Mouse (Mus musculus) layer of hippocampus, adult 6 months (tissue): ENCODE measurements around the gene G430095P16Rik. TPM values are rescaled to one million over a fixed set of nuclear protein-coding genes. Genes with fewer than 3 reads are reported as not detected.

Experiments used
- long read RNA-seq, 2 experiments: library from polyadenylated mRNA; unstranded; transcript quantifications; one replicate each; pipeline ENCODE4 v2.0.0; 2019 to 2020
- polyA plus RNA-seq: library from polyadenylated mRNA; unstranded; fragments of <200 nt; fragmentation: Nextera tagmentation; gene quantifications from 2 replicates; pipeline ENCODE4 v1.2.3, GENCODE M21; 2021

Gene G430095P16Rik
- 0.44 and 0.90 TPM in 2 replicates for polyA plus RNA-seq
- long read RNA-seq, experiment 1 = 0 reads
- long read RNA-seq, experiment 2 = 0 reads

GRCm38 (mm10) chr8:84722850-84723570 lies at the start of gene G430095P16Rik:
TSS of gene G430095P16Rik (plus strand) at chr8:84723007.

GRCm38 (mm10) chr8:84686191-84687002 lies 36.4 kb upstream of the G430095P16Rik start, which contains the start of gene Trmt1:
TSS of gene Trmt1 (plus strand) at chr8:84686307.

GRCm38 (mm10) chr8:84687705-84688100 lies 35.1 kb upstream of the G430095P16Rik start, which contains the start of gene Nacc1:
TSS of gene Nacc1 (minus strand) at chr8:84687862.

GRCm38 (mm10) chr8:84700941-84701911 lies 21.6 kb upstream of the G430095P16Rik start, which contains the start of gene Lyl1:
TSS of gene Lyl1 (plus strand) at chr8:84701457.

Other genes with a start within 250 kb of the G430095P16Rik start
- 23.2 and 26.5 TPM in 2 replicates for gene Ier2, start 60.2 kb upstream of the G430095P16Rik start, polyA plus RNA-seq
- 54.1 and 61.6 TPM in 2 replicates for gene Trmt1, start 36.7 kb upstream of the G430095P16Rik start, polyA plus RNA-seq
- gene Nacc1, start 35.1 kb upstream of the G430095P16Rik start, polyA plus RNA-seq = 6.5 and 6.8 TPM in 2 replicates
- 1.7 and 2.2 TPM in 2 replicates for gene Lyl1, start 21.6 kb upstream of the G430095P16Rik start, polyA plus RNA-seq
- gene Nfix, start 77.3 kb downstream of the G430095P16Rik start, polyA plus RNA-seq = 211 and 265 TPM in 2 replicates
- 14.6 and 16.6 TPM in 2 replicates for gene Dand5, start 99.8 kb downstream of the G430095P16Rik start, polyA plus RNA-seq
- gene Gadd45gip1, start 108.5 kb downstream of the G430095P16Rik start, polyA plus RNA-seq = 36.3 and 37.5 TPM in 2 replicates
- 132 and 159 TPM in 2 replicates for gene Rad23a, start 117.7 kb downstream of the G430095P16Rik start, polyA plus RNA-seq
- gene Calr, start 123.9 kb downstream of the G430095P16Rik start, polyA plus RNA-seq = 92.3 and 126 TPM in 2 replicates
- gene Farsa, start 134.0 kb downstream of the G430095P16Rik start, polyA plus RNA-seq = 21.3 and 22.2 TPM in 2 replicates
- 18.5 and 21.1 TPM in 2 replicates for gene Syce2, start 149.1 kb downstream of the G430095P16Rik start, polyA plus RNA-seq
- gene Gcdh, start 170.9 kb downstream of the G430095P16Rik start, polyA plus RNA-seq = 22.7 and 24.2 TPM in 2 replicates
- gene Klf1, start 178.9 kb downstream of the G430095P16Rik start, polyA plus RNA-seq = 0.15 and 0.30 TPM in 2 replicates
- 4.5 and 6.6 TPM in 2 replicates for gene Dnase2a, start 185.6 kb downstream of the G430095P16Rik start, polyA plus RNA-seq
- 11.2 and 18.3 TPM in 2 replicates for gene Mast1, start 214.4 kb downstream of the G430095P16Rik start, polyA plus RNA-seq
- 0.15 TPM in 1 of 2 replicates, not detected in the other for gene Rtbdn, start 224.0 kb downstream of the G430095P16Rik start, polyA plus RNA-seq
- not detected in 2 replicates for gene Gm49661, start 246.4 kb downstream of the G430095P16Rik start, polyA plus RNA-seq
- 688 and 751 TPM in 2 replicates for gene Prdx2, start 246.6 kb downstream of the G430095P16Rik start, polyA plus RNA-seq
- gene Rnaseh2a, start 246.8 kb downstream of the G430095P16Rik start, polyA plus RNA-seq = 45.5 and 52.3 TPM in 2 replicates